Mouse (Mus musculus) MEL (cell line): Measurements from ENCODE around the gene Aifm2. TPM values are rescaled to one million over a fixed set of nuclear protein-coding genes. Genes with fewer than 3 reads are reported as not detected.

ENCODE experiments used
- DNase-seq: peaks from one replicate; pipeline ENCODE4 v3.0.0; 2011; ENCODE audit warnings: low read depth, low spot score
- H3K27ac ChIP-seq: 2 replicates; pipeline ENCODE4 v1.5.1; 2012; ENCODE audit warnings: low read depth, mild to moderate bottlenecking, control low read depth, low read length, moderate library complexity; ENCODE audit not compliant: control insufficient read depth
- H3K27me3 ChIP-seq, 2 experiments: fragments of 150-350 bp in 1 of 2; sonication (generic) in 1 of 2; 2 replicates each; pipeline ENCODE4 v1.6.1; 2012; ENCODE audit warnings: low read length in 2 of 2, mild to moderate bottlenecking in 2 of 2, improper control_type of control experiment in 1 of 2, moderate library complexity in 1 of 2; ENCODE audit not compliant: insufficient read depth in 2 of 2, control insufficient read depth in 1 of 2
- H3K36me3 ChIP-seq, 2 experiments: 2 replicates each; pipeline ENCODE4 v1.6.1; 2012 to 2014; ENCODE audit warnings: low read length in 2 of 2, improper control_type of control experiment in 1 of 2, inconsistent platforms in 1 of 2, mild to moderate bottlenecking in 1 of 2; ENCODE audit not compliant: insufficient read depth in 2 of 2, control insufficient read depth in 1 of 2
- H3K4me1 ChIP-seq, 2 experiments: fragments of 150-350 bp in 1 of 2; sonication (generic) in 1 of 2; 2 replicates each; pipeline ENCODE4 v1.6.1; 2012; ENCODE audit warnings: low read length in 2 of 2, improper control_type of control experiment in 1 of 2, mild to moderate bottlenecking in 1 of 2; ENCODE audit not compliant: insufficient read depth in 2 of 2, control insufficient read depth in 1 of 2
- H3K4me3 ChIP-seq, 2 experiments: fragments of 150-350 bp in 1 of 2; sonication (generic) in 1 of 2; 2 replicates each; pipeline ENCODE4 v1.5.1; 2012; ENCODE audit warnings: low read depth in 2 of 2, low read length in 2 of 2, mild to moderate bottlenecking in 2 of 2, moderate library complexity in 2 of 2, control low read depth in 1 of 2, improper control_type of control experiment in 1 of 2; ENCODE audit not compliant: control insufficient read depth in 1 of 2, insufficient read depth in 1 of 2
- H3K79me2 ChIP-seq: 2 replicates; pipeline ENCODE4 v1.6.1; 2012; ENCODE audit warnings: mild to moderate bottlenecking, low read length, moderate library complexity; ENCODE audit not compliant: control insufficient read depth, poor library complexity, insufficient read depth
- H3K9ac ChIP-seq: 2 replicates; pipeline ENCODE4 v1.6.1; 2012; ENCODE audit warnings: low read depth, mild to moderate bottlenecking, control low read depth, low read length, moderate library complexity; ENCODE audit not compliant: control insufficient read depth, poor library complexity, severe bottlenecking
- H3K9me3 ChIP-seq: fragments of 150-350 bp; sonication (generic); replicated peaks from 2 replicates; pipeline ENCODE4 v1.6.1; 2012; ENCODE audit warnings: mild to moderate bottlenecking, low read length, improper control_type of control experiment, moderate library complexity; ENCODE audit not compliant: insufficient read depth
- CHD1 ChIP-seq: IDR thresholded peaks from 2 replicates; pipeline ENCODE4 v1.6.1; 2012; ENCODE audit warnings: low read depth, mild to moderate bottlenecking, inconsistent platforms, low read length, improper control_type of control experiment
- CHD2 ChIP-seq: IDR thresholded peaks from 2 replicates; pipeline ENCODE4 v1.6.1; 2011; ENCODE audit warnings: low read length, improper control_type of control experiment
- CTCF ChIP-seq, 3 experiments: IDR thresholded peaks in 2 of 3; conservative IDR thresholded peaks in 1 of 3; 2 replicates each; pipeline ENCODE4 v1.5.1; 2011 to 2012; ENCODE audit warnings: low read length in 3 of 3, low read depth in 2 of 3, mild to moderate bottlenecking in 2 of 3, improper control_type of control experiment in 1 of 3, inconsistent platforms in 1 of 3, mixed read lengths in 1 of 3, moderate library complexity in 1 of 3; ENCODE audit not compliant: control insufficient read depth in 1 of 3, insufficient read depth in 1 of 3, poor library complexity in 1 of 3, severe bottlenecking in 1 of 3
- E2F4 ChIP-seq: IDR thresholded peaks from 2 replicates; pipeline ENCODE4 v1.6.1; 2011; ENCODE audit warnings: low read depth, low read length, improper control_type of control experiment, borderline replicate concordance
- ELF1 ChIP-seq: IDR thresholded peaks from 2 replicates; pipeline ENCODE4 v1.6.1; 2014; ENCODE audit warnings: low read depth, mild to moderate bottlenecking, inconsistent platforms, low read length, improper control_type of control experiment, moderate library complexity
- ETS1 ChIP-seq: IDR thresholded peaks from 2 replicates; pipeline ENCODE4 v1.6.1; 2012; ENCODE audit warnings: low read depth, mild to moderate bottlenecking, inconsistent platforms, low read length, improper control_type of control experiment, moderate library complexity
- GATA1 ChIP-seq: IDR thresholded peaks from 2 replicates; pipeline ENCODE4 v1.6.1; 2011; ENCODE audit warnings: low read depth, low read length, improper control_type of control experiment
- HCFC1 ChIP-seq: IDR thresholded peaks from 2 replicates; pipeline ENCODE4 v1.6.1; 2012; ENCODE audit warnings: low read depth, mild to moderate bottlenecking, inconsistent platforms, low read length, improper control_type of control experiment, moderate library complexity
- KAT2A ChIP-seq: conservative IDR thresholded peaks from 2 replicates; pipeline ENCODE4 v1.6.1; 2012; ENCODE audit warnings: low read depth, low read length, improper control_type of control experiment, inconsistent platforms
- MAFK ChIP-seq: IDR thresholded peaks from 2 replicates; pipeline ENCODE4 v1.6.1; 2011; ENCODE audit warnings: low read depth, mild to moderate bottlenecking, low read length, improper control_type of control experiment, borderline replicate concordance
- MAX ChIP-seq: IDR thresholded peaks from 2 replicates; pipeline ENCODE4 v1.6.1; 2011; ENCODE audit warnings: low read length, improper control_type of control experiment
- MEF2A ChIP-seq: IDR thresholded peaks from 2 replicates; pipeline ENCODE4 v1.6.1; 2014; ENCODE audit warnings: low read depth, mild to moderate bottlenecking, inconsistent platforms, low read length, improper control_type of control experiment; ENCODE audit not compliant: poor library complexity, insufficient replicate concordance, severe bottlenecking; ENCODE audit errors: extremely low read depth
- MYC ChIP-seq: IDR thresholded peaks from 2 replicates; pipeline ENCODE4 v1.6.1; 2011; ENCODE audit warnings: low read depth, mild to moderate bottlenecking, low read length, improper control_type of control experiment, moderate library complexity
- NELFE ChIP-seq: IDR thresholded peaks from 2 replicates; pipeline ENCODE4 v1.6.1; 2011; ENCODE audit warnings: low read depth, low read length, improper control_type of control experiment
- NRF1 ChIP-seq: IDR thresholded peaks from 2 replicates; pipeline ENCODE4 v1.6.1; 2014; ENCODE audit warnings: low read depth, mild to moderate bottlenecking, inconsistent platforms, low read length, improper control_type of control experiment, moderate library complexity; ENCODE audit not compliant: poor library complexity, insufficient read depth, severe bottlenecking
- POLR2AphosphoS2 ChIP-seq: IDR thresholded peaks from 2 replicates; pipeline ENCODE4 v1.6.1; 2011; ENCODE audit warnings: low read length, improper control_type of control experiment
- RAD21 ChIP-seq: IDR thresholded peaks from 2 replicates; pipeline ENCODE4 v1.6.1; 2011; ENCODE audit warnings: mild to moderate bottlenecking, low read depth, low read length, improper control_type of control experiment
- SIN3A ChIP-seq: IDR thresholded peaks from 2 replicates; pipeline ENCODE4 v1.6.1; 2012; ENCODE audit warnings: low read length, improper control_type of control experiment, inconsistent platforms
- TBP ChIP-seq: IDR thresholded peaks from 2 replicates; pipeline ENCODE4 v1.8.0; 2011; ENCODE audit warnings: low read depth, low read length, improper control_type of control experiment
- TCF12 ChIP-seq: IDR thresholded peaks from 2 replicates; pipeline ENCODE4 v1.6.1; 2014; ENCODE audit warnings: low read depth, mild to moderate bottlenecking, inconsistent platforms, low read length, improper control_type of control experiment, moderate library complexity
- UBTF ChIP-seq: IDR thresholded peaks from 2 replicates; pipeline ENCODE4 v1.6.1; 2012; ENCODE audit warnings: low read depth, mild to moderate bottlenecking, inconsistent platforms, low read length, improper control_type of control experiment, moderate library complexity, borderline replicate concordance; ENCODE audit not compliant: insufficient read depth
- USF1 ChIP-seq: IDR thresholded peaks from 2 replicates; pipeline ENCODE4 v1.6.1; 2014; ENCODE audit warnings: low read depth, mild to moderate bottlenecking, inconsistent platforms, low read length, improper control_type of control experiment, moderate library complexity
- USF2 ChIP-seq, 2 experiments: IDR thresholded peaks; 2 replicates each; pipeline ENCODE4 v1.6.1; 2011 to 2012; ENCODE audit warnings: improper control_type of control experiment in 2 of 2, low read length in 2 of 2, borderline replicate concordance in 1 of 2, inconsistent platforms in 1 of 2, low read depth in 1 of 2, mild to moderate bottlenecking in 1 of 2; ENCODE audit not compliant: insufficient read depth in 1 of 2
- ZC3H11A ChIP-seq: IDR thresholded peaks from 2 replicates; pipeline ENCODE4 v1.6.1; 2012; ENCODE audit warnings: low read depth, mild to moderate bottlenecking, inconsistent platforms, low read length, improper control_type of control experiment
- ZKSCAN1 ChIP-seq: IDR thresholded peaks from 2 replicates; pipeline ENCODE4 v1.6.1; 2012; ENCODE audit warnings: low read depth, mild to moderate bottlenecking, inconsistent platforms, low read length, improper control_type of control experiment, moderate library complexity
- ZMIZ1 ChIP-seq: IDR thresholded peaks from 2 replicates; pipeline ENCODE4 v1.6.1; 2012; ENCODE audit warnings: low read depth, mild to moderate bottlenecking, inconsistent platforms, low read length, improper control_type of control experiment, moderate library complexity
- ZNF384 ChIP-seq: IDR thresholded peaks from 2 replicates; pipeline ENCODE4 v1.6.1; 2012; ENCODE audit warnings: low read depth, mild to moderate bottlenecking, inconsistent platforms, low read length, improper control_type of control experiment
- polyA plus RNA-seq, 2 experiments: library from polyadenylated mRNA; stranded (reverse) in 1 of 2; unstranded in 1 of 2; fragments of >175 nt in 1 of 2; fragments of >200 nt in 1 of 2; gene quantifications; 2 replicates each; pipeline versions ENCODE4 v1.2.1 to v1.2.4; 2012; ENCODE audit warnings: low replicate concordance in 2 of 2, low read depth in 1 of 2; ENCODE audit not compliant: insufficient read length in 2 of 2, insufficient read depth in 1 of 2, missing spikeins in 1 of 2
- total RNA-seq: library from RNA; depleted of rRNA; stranded (reverse); fragments of 300-350 nt; gene quantifications from 2 replicates; pipeline ENCODE4 v1.2.3, GENCODE M21; 2012

Aifm2 gene
- total and polyA plus RNA-seq, 3 experiments = 13.4 to 17.7 TPM; not detected in 1

DNA sequence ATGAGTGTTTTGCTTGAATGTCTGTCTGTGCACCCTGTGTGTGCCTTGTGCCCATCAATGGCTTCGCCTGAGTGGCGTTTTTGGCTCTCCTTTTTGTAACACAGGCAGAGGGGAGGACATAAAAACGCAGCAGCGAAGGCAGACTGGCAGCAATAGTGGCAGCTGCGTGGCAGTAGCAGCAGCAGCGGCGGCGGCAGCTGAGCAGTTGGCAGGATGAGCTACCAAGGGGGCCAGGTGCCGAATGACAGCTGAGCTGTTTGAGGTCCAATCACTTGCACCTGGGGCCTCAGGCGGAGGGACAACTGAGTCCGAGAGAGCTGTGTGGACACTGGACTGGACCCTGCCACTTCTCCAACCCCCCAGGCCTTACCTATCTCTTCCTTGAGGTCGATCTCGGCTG is 32.2 kb downstream of the Aifm2 start:
- DNase-seq = no peak
- H3K4me3 ChIP-seq = no peak overlapping the region
- no peaks in the 10 kb centered on the region for H3K79me2 ChIP-seq
- H3K36me3 ChIP-seq = no peaks in the 10 kb centered on the region
- H3K27me3 ChIP-seq = peaks cover 0 to 1% of the 10 kb centered on the region in 2 experiments; a peak in 1 of 4 replicates
- H3K27ac ChIP-seq = no peak overlapping the region
- H3K9me3 ChIP-seq = no peaks in the 10 kb centered on the region
- H3K4me1 ChIP-seq = no peaks in the 10 kb centered on the region
- H3K9ac ChIP-seq = no peak overlapping the region
- TF ChIP-seq RAD21 (no peak), POLR2AphosphoS2 (no peak), ZNF384 (no peak), NRF1 (no peak), CTCF (IDR thresholded peaks at IDR 0.05 in 2 of 3, conservative IDR thresholded peaks at IDR 0.05 in 1 of 3; ENCODE audit: control insufficient read depth in 1 of 3, insufficient read depth in 1 of 3, low read depth in 2 of 3, low read length in 3 of 3, poor library complexity in 1 of 3, severe bottlenecking in 1 of 3) (no peak), ZC3H11A (no peak), CHD2 (no peak), ZKSCAN1 (no peak), NELFE (no peak), MEF2A (no peak), TCF12 (no peak), ZMIZ1 (no peak), MAX (no peak), SIN3A (no peak), MAFK (no peak), E2F4 (no peak), KAT2A (no peak), UBTF (no peak)

GRCm38 (mm10) chr10:61750014-61750413 is 35.0 kb downstream of the Aifm2 start:
- Histone ChIP-seq H3K79me2 (no peaks in the 10 kb centered on the region), H3K27me3 (peaks cover 0 to 1% of the 10 kb centered on the region in 2 experiments; a peak in 1 of 4 replicates), H3K36me3 (no peaks in the 10 kb centered on the region), H3K4me1 (no peaks in the 10 kb centered on the region), H3K9me3 (no peaks in the 10 kb centered on the region), H3K4me3 (no peak overlapping the region), H3K27ac (no peak overlapping the region), H3K9ac (no peak overlapping the region)
- no peak for DNase-seq
- no peak for TF ChIP-seq MYC
- TF ChIP-seq ELF1 = no peak
- no peak for TF ChIP-seq TBP
- TF ChIP-seq NELFE = no peak
- no peak for TF ChIP-seq GATA1
- no peak for TF ChIP-seq ZMIZ1
- TF ChIP-seq SIN3A = no peak
- no peak for TF ChIP-seq USF1
- no peak for TF ChIP-seq KAT2A
- TF ChIP-seq UBTF = no peak
- no peak for TF ChIP-seq ETS1
- no peak for TF ChIP-seq POLR2AphosphoS2
- no peak for TF ChIP-seq CTCF (IDR thresholded peaks at IDR 0.05 in 2 of 3, conservative IDR thresholded peaks at IDR 0.05 in 1 of 3; ENCODE audit: control insufficient read depth in 1 of 3, insufficient read depth in 1 of 3, low read depth in 2 of 3, low read length in 3 of 3, poor library complexity in 1 of 3, severe bottlenecking in 1 of 3)
- TF ChIP-seq MAX = no peak
- no peak for TF ChIP-seq CHD1
- TF ChIP-seq HCFC1 = no peak
- no peak for TF ChIP-seq USF2 (IDR thresholded peaks at IDR 0.05; ENCODE audit: borderline replicate concordance in 1 of 2, insufficient read depth in 1 of 2, low read depth in 1 of 2, low read length in 2 of 2)
- TF ChIP-seq MAFK = no peak
